Mouse (Mus musculus) embryonic fibroblast, embryonic 13.5 days (primary cell): ENCODE data around the gene Pigp. TPM values are rescaled to one million over a fixed set of nuclear protein-coding genes. Genes with fewer than 3 reads are reported as not detected.

Experiments
- H3K27ac ChIP-seq: 2 replicates; pipeline ENCODE4 v1.5.1; 2012; ENCODE audit warnings: low read length, control low read depth, inconsistent platforms; ENCODE audit not compliant: insufficient read depth
- H3K4me1 ChIP-seq: 2 replicates; pipeline ENCODE4 v1.6.1; 2011; ENCODE audit warnings: low read length; ENCODE audit not compliant: control insufficient read depth, insufficient read depth
- H3K4me3 ChIP-seq: 2 replicates; pipeline ENCODE4 v1.5.1; 2011; ENCODE audit warnings: mild to moderate bottlenecking, control low read depth, low read length; ENCODE audit not compliant: insufficient read depth
- CTCF ChIP-seq: IDR thresholded peaks from 2 replicates; pipeline ENCODE4 v1.5.1; 2011; ENCODE audit warnings: mild to moderate bottlenecking, control low read depth, low read length, moderate library complexity, borderline replicate concordance; ENCODE audit not compliant: insufficient read depth
- POLR2A ChIP-seq: IDR thresholded peaks from 2 replicates; pipeline ENCODE4 v1.6.1; 2011; ENCODE audit warnings: low read depth, mild to moderate bottlenecking, control low read depth, low read length, moderate library complexity
- polyA plus RNA-seq: library from polyadenylated mRNA; stranded (reverse); fragments of >200 nt; gene quantifications from 2 replicates; pipeline ENCODE4 v1.2.4, GENCODE M21; 2011; ENCODE audit warnings: low read depth; ENCODE audit not compliant: missing spikeins, insufficient read length

The Pigp gene
- polyA plus RNA-seq, result 64.3 and 65.4 TPM in 2 replicates

- TF ChIP-seq POLR2A (no peak), CTCF (no peak)
- H3K27ac ChIP-seq, result peak within 1 kb of the TSS; percentile 51
- peaks cover 4% of the 10 kb centered on the region; the same call in 1 of the 2 replicates for H3K4me1 ChIP-seq
- H3K4me3 ChIP-seq, result peak within 1 kb of the TSS; percentile 77
Observed at GRCm38 (mm10) chr16:94371301-94371931, at the start of gene Pigp. Pigp (minus strand) TSS chr16:94371842.

GRCm38 (mm10) chr16:94420498-94420897, 48.9 kb upstream of the Pigp start:
- Histone ChIP-seq H3K27ac (no peak overlapping the region), H3K4me1 (no peaks in the 10 kb centered on the region), H3K4me3 (no peak overlapping the region)
- no peak for TF ChIP-seq POLR2A
- TF ChIP-seq CTCF, result peak; percentile 34; the same call in 1 of the 2 replicates

DNA sequence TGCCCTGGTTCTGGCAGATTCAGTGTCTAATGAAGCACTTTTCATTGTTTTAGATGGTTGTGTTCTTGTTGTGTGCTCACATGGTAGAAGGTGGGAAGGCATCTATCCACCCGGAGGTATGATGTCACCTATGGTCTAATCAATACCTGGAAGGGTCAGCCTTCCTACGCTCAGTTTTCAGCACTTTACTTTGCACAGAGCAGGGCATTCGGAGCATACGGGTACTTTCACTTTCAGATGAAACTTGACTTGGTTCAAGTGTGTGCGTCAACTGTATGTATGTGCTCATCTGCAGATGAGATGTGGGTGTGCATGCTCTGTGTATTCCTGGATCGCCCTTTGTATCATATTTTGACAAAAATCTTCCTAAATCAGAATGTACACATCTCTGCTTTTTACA, 42.5 kb upstream of the Pigp start:
- no peak overlapping the region for H3K27ac ChIP-seq
- no peaks in the 10 kb centered on the region for H3K4me1 ChIP-seq
- no peak overlapping the region for H3K4me3 ChIP-seq
- TF ChIP-seq CTCF, result no peak
- no peak for TF ChIP-seq POLR2A

DNA sequence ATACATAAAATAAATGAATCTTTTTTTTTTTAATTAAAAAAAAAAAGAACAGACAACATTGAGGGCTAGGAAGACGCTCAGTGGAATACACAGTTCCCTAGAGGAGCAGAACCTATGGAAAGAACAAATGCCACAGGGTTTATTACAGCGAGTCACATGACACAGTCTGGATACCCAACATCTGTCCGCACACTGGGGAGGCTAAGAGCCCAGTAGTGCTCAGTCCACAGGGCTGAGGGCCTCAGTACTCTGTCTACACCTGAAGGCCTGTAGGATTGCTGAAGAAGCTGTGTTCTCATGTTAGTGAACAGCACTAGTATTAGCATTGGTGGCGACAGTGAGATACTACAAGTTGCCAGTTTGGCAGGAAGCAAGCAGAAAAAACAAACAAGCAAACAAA, 41.1 kb upstream of the Pigp start:
- no peak overlapping the region for H3K4me3 ChIP-seq
- H3K27ac ChIP-seq, result no peak overlapping the region
- no peaks in the 10 kb centered on the region for H3K4me1 ChIP-seq
- TF ChIP-seq POLR2A (no peak), CTCF (no peak)

DNA sequence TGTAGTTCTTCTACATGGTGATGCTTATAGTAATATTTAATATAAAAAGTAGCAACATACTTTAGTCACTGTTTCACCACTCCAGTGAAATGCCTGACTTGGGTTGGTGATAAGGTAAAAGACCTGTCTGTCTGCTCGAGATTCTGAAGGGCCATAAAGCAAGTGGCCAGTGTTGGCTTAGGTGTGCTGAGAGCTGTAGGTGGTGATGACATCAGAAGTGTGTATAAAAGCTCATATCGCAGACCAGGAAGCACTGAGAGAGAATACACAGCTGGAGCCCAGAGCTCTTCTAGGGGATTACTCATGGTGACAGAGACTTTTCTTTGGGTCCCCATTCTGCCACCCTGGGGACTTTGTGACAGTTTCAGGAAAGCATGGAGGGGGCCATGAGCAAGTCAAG, 40.6 kb upstream of the Pigp start:
- Histone ChIP-seq H3K27ac (no peak overlapping the region), H3K4me1 (no peaks in the 10 kb centered on the region), H3K4me3 (no peak overlapping the region)
- no peak for TF ChIP-seq POLR2A
- no peak for TF ChIP-seq CTCF

GRCm38 (mm10) chr16:94411287-94411686, 39.6 kb upstream of the Pigp start:
- TF ChIP-seq CTCF (no peak), POLR2A (no peak)
- Histone ChIP-seq H3K4me3 (no peak overlapping the region), H3K27ac (no peak overlapping the region), H3K4me1 (no peaks in the 10 kb centered on the region)

DNA sequence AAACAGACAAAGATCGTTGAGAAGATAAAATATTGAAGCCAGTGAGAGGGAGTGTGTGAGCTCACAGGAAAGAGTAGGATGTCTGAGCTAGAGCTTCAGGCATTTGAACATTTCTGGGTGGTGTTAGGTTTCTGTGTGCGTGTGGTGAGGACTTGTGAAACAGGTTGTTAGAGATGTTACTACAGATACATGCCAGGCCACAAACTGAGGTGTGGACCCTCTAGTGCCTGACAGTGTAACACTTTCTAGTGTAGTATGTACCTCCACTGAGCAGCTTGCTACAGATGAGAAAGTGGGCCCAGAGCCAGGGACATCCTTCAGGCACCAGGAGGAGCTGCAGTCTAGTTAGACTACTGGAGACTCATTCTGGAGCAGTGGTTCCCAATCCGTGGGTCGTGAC, 30.5 kb upstream of the Pigp start:
- Histone ChIP-seq H3K4me3 (no peak overlapping the region), H3K27ac (no peak overlapping the region), H3K4me1 (peaks cover 5% of the 10 kb centered on the region; the same call in 1 of the 2 replicates)
- TF ChIP-seq CTCF (no peak), POLR2A (no peak)

GRCm38 (mm10) chr16:94401636-94402035, 30.0 kb upstream of the Pigp start:
- TF ChIP-seq CTCF (no peak), POLR2A (no peak)
- Histone ChIP-seq H3K4me3 (no peak overlapping the region), H3K4me1 (peaks cover 5% of the 10 kb centered on the region; the same call in 1 of the 2 replicates), H3K27ac (no peak overlapping the region)

GRCm38 (mm10) chr16:94399141-94399540, 27.5 kb upstream of the Pigp start:
- TF ChIP-seq POLR2A (no peak), CTCF (no peak)
- peaks cover 5% of the 10 kb centered on the region; the same call in 1 of the 2 replicates for H3K4me1 ChIP-seq
- no peak overlapping the region for H3K27ac ChIP-seq
- H3K4me3 ChIP-seq, result no peak overlapping the region

GRCm38 (mm10) chr16:94396641-94397040, 25.0 kb upstream of the Pigp start:
- peaks cover 4% of the 10 kb centered on the region; the same call in 1 of the 2 replicates for H3K4me1 ChIP-seq
- H3K4me3 ChIP-seq, result no peak overlapping the region
- no peak overlapping the region for H3K27ac ChIP-seq
- TF ChIP-seq CTCF (no peak), POLR2A (no peak)

- TF ChIP-seq POLR2A (no peak), CTCF (no peak)
- no peak overlapping the region for H3K4me3 ChIP-seq
- H3K27ac ChIP-seq, result no peak overlapping the region
- peaks cover 4% of the 10 kb centered on the region; the same call in 1 of the 2 replicates for H3K4me1 ChIP-seq
Observed at GRCm38 (mm10) chr16:94395051-94395450, 23.4 kb upstream of the Pigp start.
